Mouse (Mus musculus) heart, postnatal 0 days (tissue): ENCODE measurements around the gene Mrap2. TPM values are rescaled to one million over a fixed set of nuclear protein-coding genes. Genes with fewer than 3 reads are reported as not detected.

Experiments used
- ATAC-seq: fragments of 200-750 bp; cut with Nextera tagmentation; 2 replicates; pipeline ENCODE4 v1.8.0; 2017; ENCODE audit warnings: low read depth, moderate number of reproducible peaks, moderate library complexity; ENCODE audit not compliant: insufficient read depth
- DNase-seq: peaks from one replicate; pipeline ENCODE4 v3.0.0-alpha.2; 2016; ENCODE audit warnings: low spot score
- H3K27ac ChIP-seq: fragments of 300-500 bp; sonication (generic); 2 replicates; pipeline ENCODE4 v1.5.1; 2014; ENCODE audit warnings: low read depth, mild to moderate bottlenecking
- H3K27me3 ChIP-seq: fragments of 300-500 bp; sonication (generic); 2 replicates; pipeline ENCODE4 v1.6.1; 2014; ENCODE audit warnings: low read length, mixed read lengths; ENCODE audit not compliant: control insufficient read depth, insufficient read depth
- H3K36me3 ChIP-seq: fragments of 300-500 bp; sonication (generic); replicated peaks from 2 replicates; pipeline ENCODE4 v1.6.1; 2014; ENCODE audit warnings: low read length, mixed read lengths; ENCODE audit not compliant: control insufficient read depth, insufficient read depth
- H3K4me1 ChIP-seq: fragments of 300-500 bp; sonication (generic); 2 replicates; pipeline ENCODE4 v1.6.1; 2014; ENCODE audit warnings: antibody characterized with exemption; ENCODE audit not compliant: control insufficient read depth, insufficient read depth
- H3K4me2 ChIP-seq: fragments of 300-500 bp; sonication (generic); 2 replicates; pipeline ENCODE4 v1.6.1; 2014; ENCODE audit warnings: low read depth, mild to moderate bottlenecking, low read length, moderate library complexity
- H3K4me3 ChIP-seq: fragments of 300-500 bp; sonication (generic); 2 replicates; pipeline ENCODE4 v1.5.1; 2014; ENCODE audit warnings: low read depth, low read length
- H3K9ac ChIP-seq: fragments of 300-500 bp; sonication (generic); replicated peaks from 2 replicates; pipeline ENCODE4 v1.6.1; 2014; ENCODE audit warnings: low read depth, low read length, mixed read lengths
- H3K9me3 ChIP-seq: fragments of 300-500 bp; sonication (generic); replicated peaks from 2 replicates; pipeline ENCODE4 v1.6.1; 2016; ENCODE audit warnings: low read length; ENCODE audit not compliant: control insufficient read depth
- CTCF ChIP-seq: IDR thresholded peaks from 2 replicates; pipeline ENCODE4 v1.5.1; 2016; ENCODE audit warnings: antibody characterized with exemption, control low read depth, low read depth
- EP300 ChIP-seq: IDR thresholded peaks from 2 replicates; pipeline ENCODE4 v1.6.1; 2016; ENCODE audit warnings: antibody characterized with exemption, low read depth
- WGBS: fragments of 180-500 bp; shearing (Covaris S2); extraction: QIAGEN DNeasy Blood & Tissue Kit; methylation state at CpG from one replicate; pipeline ENCODE4 v1.1.7; 2014; 5-methylcytosine and 5-hydroxymethylcytosine counted together
- polyA plus RNA-seq: library from polyadenylated mRNA; unstranded; fragments of >200 nt; fragmentation: Nextera tagmentation; extraction: Ambion mirVana; gene quantifications from 2 replicates; pipeline ENCODE4 v1.2.1, GENCODE M21; 2015
- total RNA-seq: library from RNA; depleted of rRNA; stranded (reverse); fragments of >200 nt; gene quantifications from 2 replicates; pipeline ENCODE4 v1.2.3, GENCODE M21; 2014; ENCODE audit warnings: low replicate concordance

The Mrap2 gene
- total and polyA plus RNA-seq, 2 experiments from 2014 or later: not detected

DNA sequence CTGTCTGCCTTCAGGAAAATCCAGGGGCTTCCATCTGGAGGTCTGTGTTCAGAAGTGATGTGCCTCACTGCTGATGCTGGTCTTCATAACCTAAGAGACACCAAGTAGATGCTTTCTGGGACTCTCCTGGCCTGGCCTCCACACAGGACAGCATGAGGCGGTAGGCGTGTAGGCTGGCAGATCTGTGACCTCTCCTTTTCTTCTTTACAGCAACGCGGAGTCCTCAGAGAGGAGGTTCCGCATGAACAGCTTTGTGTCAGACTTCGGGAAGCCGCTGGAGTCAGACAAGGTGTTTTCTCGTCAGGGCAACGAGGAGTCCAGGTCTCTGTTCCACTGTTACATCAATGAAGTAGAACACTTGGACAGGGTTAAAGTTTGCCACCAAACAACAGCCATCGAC, 38.1 kb downstream of the Mrap2 start:
- H3K4me3 ChIP-seq: no peak overlapping the region
- no peak overlapping the region for H3K9ac ChIP-seq
- DNase-seq (no peak), ATAC-seq (no peak)
- 84% methylated on average over 10 of the region's 10 CpGs for WGBS
- no peaks in the 10 kb centered on the region for H3K27me3 ChIP-seq
- no peaks in the 10 kb centered on the region for H3K9me3 ChIP-seq
- H3K4me2 ChIP-seq: no peak overlapping the region
- no peak overlapping the region for H3K27ac ChIP-seq
- no peaks in the 10 kb centered on the region for H3K4me1 ChIP-seq
- no peak for TF ChIP-seq CTCF
- no peak for TF ChIP-seq EP300
- no peaks in the 10 kb centered on the region for H3K36me3 ChIP-seq

DNA sequence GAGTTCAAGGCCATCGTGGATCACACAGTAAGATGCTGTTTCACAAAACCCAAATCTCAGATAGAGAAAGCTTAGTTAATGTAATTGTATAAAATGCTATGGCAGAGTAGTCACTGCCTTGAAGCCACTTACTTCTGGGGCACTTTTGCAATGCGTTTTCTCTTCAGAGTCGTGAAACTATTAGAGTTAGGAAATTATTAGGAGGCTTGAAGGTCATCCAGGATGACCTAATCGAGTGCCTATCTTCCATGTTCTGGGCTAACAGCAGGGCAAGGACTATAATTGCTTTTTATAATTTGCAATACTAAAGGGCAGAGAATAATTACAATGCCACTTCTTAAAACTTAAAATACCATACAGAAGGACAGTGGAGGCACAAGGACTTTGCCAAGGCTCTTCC, 43.2 kb downstream of the Mrap2 start:
- ATAC-seq: no peak
- Histone ChIP-seq H3K27ac (no peak overlapping the region), H3K36me3 (peaks cover 16% of the 10 kb centered on the region), H3K9ac (no peak overlapping the region), H3K9me3 (0 out of 2 replicates have a peak, but pooled peaks cover 5% of the 10 kb centered on the region), H3K4me2 (no peak overlapping the region), H3K4me1 (no peaks in the 10 kb centered on the region), H3K27me3 (no peaks in the 10 kb centered on the region), H3K4me3 (no peak overlapping the region)
- no peak for DNase-seq
- TF ChIP-seq CTCF: no peak
- TF ChIP-seq EP300: no peak
- WGBS: 80% methylated on average over 4 of the region's 4 CpGs

DNA sequence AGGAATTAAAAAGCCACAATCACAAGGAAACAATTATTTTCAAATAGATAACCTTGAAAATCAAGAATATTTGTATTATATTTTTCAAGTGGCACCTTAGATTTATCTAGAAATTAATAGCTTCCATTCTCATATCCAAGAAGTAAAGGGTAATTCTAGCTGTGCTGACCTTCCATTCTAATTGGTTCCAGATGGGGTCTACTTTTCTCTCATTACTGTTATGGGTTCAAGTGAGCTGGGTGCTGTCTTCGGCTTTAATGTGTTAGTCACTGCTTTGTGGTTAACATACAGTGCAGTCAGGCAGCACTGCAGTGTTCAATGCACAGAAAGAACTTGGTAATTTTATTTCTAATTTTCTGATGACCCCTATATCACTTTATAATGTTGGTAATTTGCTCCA, 49.6 kb downstream of the Mrap2 start:
- DNase-seq (no peak), ATAC-seq (no peak)
- Histone ChIP-seq H3K4me3 (no peak overlapping the region), H3K9ac (no peak overlapping the region), H3K4me2 (no peak overlapping the region), H3K9me3 (0 out of 2 replicates have a peak, but pooled peaks cover 5% of the 10 kb centered on the region), H3K27me3 (no peaks in the 10 kb centered on the region), H3K27ac (no peak overlapping the region), H3K36me3 (peaks cover 43% of the 10 kb centered on the region), H3K4me1 (no peaks in the 10 kb centered on the region)
- WGBS: 93% methylated on average over 1 of the region's 1 CpGs
- TF ChIP-seq EP300 (no peak), CTCF (no peak)

DNA sequence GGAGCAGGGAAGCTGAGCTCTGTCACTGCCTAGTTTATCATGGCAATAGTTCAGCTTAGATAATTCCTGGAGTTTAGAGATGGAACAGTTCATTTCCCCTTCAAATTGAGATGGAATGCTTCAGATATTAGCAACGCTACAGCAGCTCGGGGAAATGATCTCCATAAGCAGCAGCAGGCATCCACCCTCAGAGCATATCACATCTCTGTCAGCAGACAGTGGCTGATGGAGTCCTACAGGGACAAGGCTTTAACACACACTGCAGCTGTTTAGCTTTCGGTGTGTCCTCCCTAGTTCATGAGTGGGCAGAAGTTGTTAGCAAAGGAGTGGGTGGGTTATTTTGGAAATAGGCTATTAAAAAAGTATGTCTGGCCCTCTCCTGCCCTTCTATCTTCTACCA, 53.2 kb downstream of the Mrap2 start:
- H3K36me3 ChIP-seq: peaks cover 47% of the 10 kb centered on the region
- no peak for ATAC-seq

DNA sequence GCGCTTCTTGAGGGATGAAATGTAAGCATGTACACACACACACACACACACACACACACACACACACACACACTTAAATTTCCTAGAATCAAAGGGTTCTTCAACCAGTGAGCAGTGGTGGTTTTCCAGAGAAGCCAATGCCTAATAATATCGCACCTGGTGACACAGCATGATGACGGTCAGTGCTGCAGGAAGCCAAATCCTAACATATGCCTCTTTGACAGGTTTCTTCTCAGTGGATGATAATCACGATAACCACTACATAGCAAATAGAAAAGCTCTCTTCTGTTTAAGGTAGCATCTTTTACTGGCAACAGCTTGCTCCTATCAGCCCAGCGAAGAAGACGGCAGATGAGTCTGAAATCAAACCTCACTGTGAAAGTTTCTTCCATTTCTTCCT, 53.9 kb downstream of the Mrap2 start:
- Histone ChIP-seq H3K4me3 (no peak overlapping the region), H3K4me2 (no peak overlapping the region), H3K36me3 (peaks cover 47% of the 10 kb centered on the region), H3K4me1 (no peaks in the 10 kb centered on the region), H3K9ac (no peak overlapping the region), H3K27ac (no peak overlapping the region), H3K27me3 (no peaks in the 10 kb centered on the region), H3K9me3 (no peaks in the 10 kb centered on the region)
- no peak for DNase-seq
- ATAC-seq: no peak
- TF ChIP-seq CTCF: no peak
- TF ChIP-seq EP300: no peak
- 84% methylated on average over 6 of the region's 6 CpGs for WGBS

More for the DNA sequence above, 53.2 kb downstream of the Mrap2 start:
- no peak for TF ChIP-seq CTCF
- TF ChIP-seq EP300: no peak
- no peaks in the 10 kb centered on the region for H3K4me1 ChIP-seq
- H3K4me2 ChIP-seq: no peak overlapping the region
- no peak overlapping the region for H3K9ac ChIP-seq
- no peak overlapping the region for H3K4me3 ChIP-seq
- no peaks in the 10 kb centered on the region for H3K9me3 ChIP-seq
- H3K27me3 ChIP-seq: no peaks in the 10 kb centered on the region
- WGBS: 69% methylated on average over 3 of the region's 3 CpGs
- no peak for DNase-seq
- H3K27ac ChIP-seq: no peak overlapping the region

DNA sequence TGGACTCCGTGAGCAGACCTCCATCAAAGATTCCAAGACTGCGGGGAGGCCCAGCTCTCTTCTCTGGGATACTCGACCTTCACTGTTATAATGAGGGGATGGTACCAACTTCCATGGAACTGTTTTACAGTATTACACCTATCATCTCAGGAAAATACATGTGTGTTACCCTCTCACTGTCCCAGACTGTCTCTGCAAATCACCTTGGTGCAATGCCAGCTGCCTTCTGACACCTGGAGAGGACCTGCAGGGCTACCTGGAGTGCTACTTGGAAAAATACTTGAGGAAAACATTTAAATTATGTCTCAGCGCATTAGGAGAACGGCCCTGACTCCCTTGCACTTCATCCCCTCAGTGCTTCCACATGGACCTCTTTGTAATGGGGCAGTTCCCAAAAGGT, 56.3 kb downstream of the Mrap2 start:
- Histone ChIP-seq H3K4me2 (no peak overlapping the region), H3K27ac (no peak overlapping the region), H3K36me3 (peaks cover 57% of the 10 kb centered on the region), H3K27me3 (no peaks in the 10 kb centered on the region), H3K9me3 (no peaks in the 10 kb centered on the region), H3K9ac (no peak overlapping the region), H3K4me3 (no peak overlapping the region), H3K4me1 (no peaks in the 10 kb centered on the region)
- no peak for DNase-seq
- TF ChIP-seq EP300 (no peak), CTCF (no peak)
- no peak for ATAC-seq
- WGBS: 91% methylated on average over 5 of the region's 5 CpGs
